Mouse (Mus musculus) midbrain, embryonic 15.5 days (tissue): ENCODE data around the gene Chd3. TPM values are rescaled to one million over a fixed set of nuclear protein-coding genes. Genes with fewer than 3 reads are reported as not detected.
A peak's percentile ranks its signal among the peaks of the same experiment; 100 is the strongest.
"Not testable (repeated sequence)": the region's sequence is repeated elsewhere in the genome, so short reads cannot be mapped to it uniquely, and the experiment has no call there.

Source experiments
- ATAC-seq: fragments of 200-750 bp; cut with Nextera tagmentation; replicated peaks from 2 replicates; pipeline ENCODE4 v1.8.0; 2017; ENCODE audit warnings: moderate TSS enrichment
- H3K27ac ChIP-seq: fragments of 300-500 bp; sonication (generic); 2 replicates; pipeline ENCODE4 v1.5.1; 2015; ENCODE audit warnings: mild to moderate bottlenecking, inconsistent platforms
- H3K27me3 ChIP-seq: fragments of 300-500 bp; sonication (generic); replicated peaks from 2 replicates; pipeline ENCODE4 v1.6.1; 2015; ENCODE audit warnings: inconsistent platforms
- H3K36me3 ChIP-seq: fragments of 300-500 bp; sonication (generic); replicated peaks from 2 replicates; pipeline ENCODE4 v1.6.1; 2015; ENCODE audit warnings: inconsistent platforms
- H3K4me1 ChIP-seq: fragments of 300-500 bp; sonication (generic); 2 replicates; pipeline ENCODE4 v1.6.1; 2015; ENCODE audit warnings: inconsistent platforms
- H3K4me2 ChIP-seq: fragments of 300-500 bp; sonication (generic); 2 replicates; pipeline ENCODE4 v1.6.1; 2015; ENCODE audit warnings: inconsistent platforms, mild to moderate bottlenecking, moderate library complexity
- H3K4me3 ChIP-seq: fragments of 300-500 bp; sonication (generic); 2 replicates; pipeline ENCODE4 v1.5.1; 2015; ENCODE audit warnings: mild to moderate bottlenecking, inconsistent platforms
- H3K9ac ChIP-seq: fragments of 300-500 bp; sonication (generic); 2 replicates; pipeline ENCODE4 v1.6.1; 2015; ENCODE audit warnings: mild to moderate bottlenecking, inconsistent platforms
- H3K9me3 ChIP-seq: fragments of 300-500 bp; sonication (generic); 2 replicates; pipeline ENCODE4 v1.6.1; 2016; ENCODE audit warnings: inconsistent platforms
- WGBS: fragments of 180-500 bp; shearing (Covaris S2); methylation state at CpG from one replicate; pipeline ENCODE4 v1.1.7; 2015; ENCODE audit warnings: mixed read lengths; 5-methylcytosine and 5-hydroxymethylcytosine counted together
- polyA plus RNA-seq: library from polyadenylated mRNA; unstranded; fragments of >200 nt; fragmentation: Nextera tagmentation; extraction: Ambion mirVana; gene quantifications from 2 replicates; pipeline ENCODE4 v1.2.1, GENCODE M21; 2015

Gene Chd3
- polyA plus RNA-seq, 1 experiment from 2014 or later, result 102 TPM

GRCm38 (mm10) chr11:69395634-69396373 is 26.6 kb upstream of the Chd3 start:
- Histone ChIP-seq H3K9me3 (no peaks in the 10 kb centered on the region), H3K27me3 (0 out of 2 replicates have a peak, but pooled peaks cover 6% of the 10 kb centered on the region), H3K4me3 (peak overlapping the region; percentile 64), H3K27ac (peak overlapping the region; percentile 97), H3K9ac (peak overlapping the region; percentile 73), H3K4me2 (peak overlapping the region; percentile 63), H3K36me3 (peaks cover 12% of the 10 kb centered on the region), H3K4me1 (peaks cover 20% of the 10 kb centered on the region)
- WGBS, result under 1% methylated on average over 48 of the region's 48 CpGs
- ATAC-seq, result peak; percentile 91

GRCm38 (mm10) chr11:69395235-69395633 is 26.0 kb upstream of the Chd3 start, which contains the start of the genes Naa38 and Cyb5d1:
TSS of gene Naa38 (plus strand) at chr11:69395487.
TSS of gene Cyb5d1 (minus strand) at chr11:69395631.
- not testable (repeated sequence) for H3K36me3 ChIP-seq, H3K27me3 ChIP-seq, H3K9me3 ChIP-seq
- Histone ChIP-seq H3K4me1 (peaks cover 20% of the 10 kb centered on the region), H3K4me2 (peak within 1 kb of the TSS; percentile 63), H3K9ac (peak within 1 kb of the TSS; percentile 73), H3K27ac (peak within 1 kb of the TSS; percentile 97), H3K4me3 (peak within 1 kb of the TSS; percentile 64)
- WGBS, result under 1% methylated on average over 24 of the region's 24 CpGs
- peak; percentile 84 for ATAC-seq

GRCm38 (mm10) chr11:69394591-69395167 is 25.5 kb upstream of the Chd3 start:
- H3K9me3 ChIP-seq, H3K36me3 ChIP-seq, ATAC-seq, H3K27me3 ChIP-seq: not testable (repeated sequence)
- Histone ChIP-seq H3K4me1 (peaks cover 22% of the 10 kb centered on the region), H3K27ac (peak overlapping the region; percentile 97), H3K4me2 (peak overlapping the region; percentile 63), H3K4me3 (peak overlapping the region; percentile 64), H3K9ac (peak overlapping the region; percentile 73)
- 3% methylated on average over 31 of the region's 31 CpGs for WGBS

GRCm38 (mm10) chr11:69390400-69391034 is 21.3 kb upstream of the Chd3 start:
- H3K4me2 ChIP-seq, result no peak overlapping the region
- H3K27ac ChIP-seq, result no peak overlapping the region
- 0 out of 2 replicates have a peak, but pooled peaks have one; percentile 26 for ATAC-seq
- H3K27me3 ChIP-seq, result no peaks in the 10 kb centered on the region
- peaks cover 10% of the 10 kb centered on the region for H3K4me1 ChIP-seq
- WGBS, result 50% methylated on average over 10 of the region's 10 CpGs
- H3K4me3 ChIP-seq, result no peak overlapping the region
- H3K9ac ChIP-seq, result no peak overlapping the region
- no peaks in the 10 kb centered on the region for H3K36me3 ChIP-seq
- no peaks in the 10 kb centered on the region for H3K9me3 ChIP-seq

GRCm38 (mm10) chr11:69389531-69390399 is 20.6 kb upstream of the Chd3 start:
- Histone ChIP-seq H3K9ac (no peak overlapping the region), H3K9me3 (no peaks in the 10 kb centered on the region), H3K36me3 (no peaks in the 10 kb centered on the region), H3K27ac (no peak overlapping the region), H3K4me3 (no peak overlapping the region), H3K4me1 (peaks cover 10% of the 10 kb centered on the region), H3K4me2 (no peak overlapping the region), H3K27me3 (no peaks in the 10 kb centered on the region)
- 0 out of 2 replicates have a peak, but pooled peaks have one; percentile 25 for ATAC-seq
- 63% methylated on average over 14 of the region's 14 CpGs for WGBS

- no peak overlapping the region for H3K27ac ChIP-seq
- no peak overlapping the region for H3K4me2 ChIP-seq
- H3K4me1 ChIP-seq, result 0 out of 2 replicates have a peak, but pooled peaks cover 3% of the 10 kb centered on the region
- no peak for ATAC-seq
- no peak overlapping the region for H3K9ac ChIP-seq
- no peaks in the 10 kb centered on the region for H3K36me3 ChIP-seq
- no peaks in the 10 kb centered on the region for H3K27me3 ChIP-seq
- no peaks in the 10 kb centered on the region for H3K9me3 ChIP-seq
- no peak overlapping the region for H3K4me3 ChIP-seq
- 95% methylated on average over 4 of the region's 4 CpGs for WGBS
Measured at GRCm38 (mm10) chr11:69388680-69389079, 19.5 kb upstream of the Chd3 start.

- H3K4me2 ChIP-seq, result no peak overlapping the region
- 85% methylated on average over 7 of the region's 7 CpGs for WGBS
- no peak for ATAC-seq
Measured at GRCm38 (mm10) chr11:69386758-69387157, 17.6 kb upstream of the Chd3 start.

GRCm38 (mm10) chr11:69384979-69385378 is 15.8 kb upstream of the Chd3 start:
- H3K4me1 ChIP-seq, result 0 out of 2 replicates have a peak, but pooled peaks cover under 1% of the 10 kb centered on the region
- WGBS, result 77% methylated on average over 6 of the region's 6 CpGs
- no peaks in the 10 kb centered on the region for H3K27me3 ChIP-seq
- no peaks in the 10 kb centered on the region for H3K9me3 ChIP-seq
- no peak overlapping the region for H3K9ac ChIP-seq
- no peak overlapping the region for H3K4me3 ChIP-seq
- no peak for ATAC-seq
- no peak overlapping the region for H3K4me2 ChIP-seq
- no peak overlapping the region for H3K27ac ChIP-seq
- no peaks in the 10 kb centered on the region for H3K36me3 ChIP-seq

More at GRCm38 (mm10) chr11:69386758-69387157, 17.6 kb upstream of the Chd3 start:
- 0 out of 2 replicates have a peak, but pooled peaks cover 3% of the 10 kb centered on the region for H3K4me1 ChIP-seq
- H3K27me3 ChIP-seq, result no peaks in the 10 kb centered on the region
- H3K4me3 ChIP-seq, result no peak overlapping the region
- no peak overlapping the region for H3K9ac ChIP-seq
- no peak overlapping the region for H3K27ac ChIP-seq
- H3K36me3 ChIP-seq, result no peaks in the 10 kb centered on the region
- no peaks in the 10 kb centered on the region for H3K9me3 ChIP-seq

GRCm38 (mm10) chr11:69382478-69383105 is 13.4 kb upstream of the Chd3 start:
- WGBS, result 67% methylated on average over 10 of the region's 10 CpGs
- no peak overlapping the region for H3K27ac ChIP-seq
- H3K4me1 ChIP-seq, result no peaks in the 10 kb centered on the region
- no peak overlapping the region for H3K9ac ChIP-seq
- H3K27me3 ChIP-seq, result no peaks in the 10 kb centered on the region
- H3K4me2 ChIP-seq, result no peak overlapping the region
- no peaks in the 10 kb centered on the region for H3K36me3 ChIP-seq
- ATAC-seq, result no peak
- no peak overlapping the region for H3K4me3 ChIP-seq
- no peaks in the 10 kb centered on the region for H3K9me3 ChIP-seq

GRCm38 (mm10) chr11:69381356-69381755 is 12.2 kb upstream of the Chd3 start:
- Histone ChIP-seq H3K9ac (no peak overlapping the region), H3K9me3 (no peaks in the 10 kb centered on the region), H3K4me2 (no peak overlapping the region), H3K36me3 (no peaks in the 10 kb centered on the region), H3K4me3 (no peak overlapping the region), H3K27me3 (no peaks in the 10 kb centered on the region), H3K4me1 (no peaks in the 10 kb centered on the region), H3K27ac (no peak overlapping the region)
- no peak for ATAC-seq
- 77% methylated on average over 6 of the region's 6 CpGs for WGBS

GRCm38 (mm10) chr11:69379600-69379999 is 10.4 kb upstream of the Chd3 start:
- no peak overlapping the region for H3K27ac ChIP-seq
- 86% methylated on average over 3 of the region's 3 CpGs for WGBS
- H3K27me3 ChIP-seq, result no peaks in the 10 kb centered on the region
- H3K4me2 ChIP-seq, result no peak overlapping the region
- H3K9me3 ChIP-seq, result no peaks in the 10 kb centered on the region
- H3K4me3 ChIP-seq, result no peak overlapping the region
- no peak overlapping the region for H3K9ac ChIP-seq
- no peaks in the 10 kb centered on the region for H3K4me1 ChIP-seq
- no peaks in the 10 kb centered on the region for H3K36me3 ChIP-seq
- ATAC-seq, result no peak
